Mouse (Mus musculus): ENCODE results near the gene Arhgef5.

DNA sequence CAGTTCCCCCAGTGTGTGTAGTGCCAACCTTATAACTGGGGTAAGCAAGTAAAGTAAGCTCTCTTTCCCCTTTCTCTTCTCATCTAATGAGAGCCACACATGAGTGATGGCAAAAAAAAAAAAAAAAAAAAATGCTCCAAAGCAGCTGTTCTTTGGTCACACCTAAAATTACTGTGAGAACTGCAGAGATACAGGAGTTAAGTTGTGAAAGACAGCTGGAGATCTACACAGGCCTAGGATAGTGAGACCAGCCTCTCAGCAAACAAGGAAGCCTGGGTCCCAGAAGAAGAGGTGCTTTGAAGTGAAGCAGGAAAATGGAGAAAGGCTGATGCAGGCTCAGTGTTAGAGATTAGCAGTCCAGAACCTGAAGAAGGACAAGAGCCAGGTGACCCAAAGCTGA, 47.2 kb downstream of the Arhgef5 start:
- TF ChIP-seq MAFK (IDR thresholded peaks at IDR 0.05; ENCODE audit: insufficient read depth, low read depth, low read length) (no peak), CHD2 (IDR thresholded peaks at IDR 0.05; ENCODE audit: low read depth, low read length) (no peak), HCFC1 (IDR thresholded peaks at IDR 0.05; ENCODE audit: borderline replicate concordance, insufficient read depth, low read length) (no peak), ZNF384 (IDR thresholded peaks at IDR 0.05; ENCODE audit: low read depth, low read length) (no peak)
